Mouse (Mus musculus): Measurements from ENCODE around the gene Agfg1. TPM values are rescaled to one million over a fixed set of nuclear protein-coding genes. Genes with fewer than 3 reads are reported as not detected.
"Not testable (repeated sequence)": the region's sequence is repeated elsewhere in the genome, so short reads cannot be mapped to it uniquely, and the experiment has no call there.

Agfg1 gene
- polyA plus RNA-seq, 1 experiment: 77.5 TPM

GRCm38 (mm10) chr1:82938666-82939065 lies 99.4 kb downstream of the Agfg1 start:
- no peak overlapping the region for H3K27ac ChIP-seq (ENCODE audit: insufficient read depth, low read length)
- TF ChIP-seq POLR2A (IDR thresholded peaks at IDR 0.05; ENCODE audit: low read depth, low read length): no peak
- no peak for TF ChIP-seq CTCF (IDR thresholded peaks at IDR 0.05; ENCODE audit: borderline replicate concordance, insufficient read depth, low read length)
- H3K4me1 ChIP-seq (ENCODE audit: control insufficient read depth, insufficient read depth, low read length): no peaks in the 10 kb centered on the region
- H3K4me3 ChIP-seq (ENCODE audit: insufficient read depth, low read length): no peak overlapping the region

- not testable (repeated sequence) for H3K27ac ChIP-seq (ENCODE audit: insufficient read depth, low read length); H3K4me3 ChIP-seq (ENCODE audit: insufficient read depth, low read length); H3K4me1 ChIP-seq (ENCODE audit: control insufficient read depth, insufficient read depth, low read length)
These were observed 103.2 kb downstream of the Agfg1 start for GRCm38 (mm10) chr1:82942505-82942904.

GRCm38 (mm10) chr1:82943295-82943694 lies 104.0 kb downstream of the Agfg1 start, which contains the start of gene A030003K21Rik:
A030003K21Rik (minus strand) TSS chr1:82943388.
- H3K4me3 ChIP-seq (ENCODE audit: insufficient read depth, low read length); H3K27ac ChIP-seq (ENCODE audit: insufficient read depth, low read length); H3K4me1 ChIP-seq (ENCODE audit: control insufficient read depth, insufficient read depth, low read length): not testable (repeated sequence)

DNA sequence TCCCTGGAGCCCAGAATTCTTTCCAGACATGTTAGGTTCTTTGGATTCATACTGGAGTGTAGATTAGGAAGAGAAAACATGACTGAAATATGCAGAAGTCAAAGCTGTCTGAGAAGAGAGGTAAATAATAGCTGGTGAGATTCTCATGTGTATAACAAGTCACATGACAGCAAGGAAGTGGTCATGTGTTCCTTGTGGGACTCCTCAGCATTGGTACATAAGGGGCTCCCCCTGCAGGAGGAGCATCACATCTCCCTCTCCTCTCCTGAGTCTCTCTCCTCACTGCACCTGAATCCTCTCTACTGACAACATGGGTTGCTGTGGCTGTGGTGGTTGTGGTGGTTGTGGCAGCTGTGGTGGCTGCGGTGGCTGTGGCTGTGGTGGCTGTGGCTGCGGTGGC lies 106.7 kb downstream of the Agfg1 start:
- not testable (repeated sequence) for H3K27ac ChIP-seq (ENCODE audit: insufficient read depth, low read length); H3K4me3 ChIP-seq (ENCODE audit: insufficient read depth, low read length)

DNA sequence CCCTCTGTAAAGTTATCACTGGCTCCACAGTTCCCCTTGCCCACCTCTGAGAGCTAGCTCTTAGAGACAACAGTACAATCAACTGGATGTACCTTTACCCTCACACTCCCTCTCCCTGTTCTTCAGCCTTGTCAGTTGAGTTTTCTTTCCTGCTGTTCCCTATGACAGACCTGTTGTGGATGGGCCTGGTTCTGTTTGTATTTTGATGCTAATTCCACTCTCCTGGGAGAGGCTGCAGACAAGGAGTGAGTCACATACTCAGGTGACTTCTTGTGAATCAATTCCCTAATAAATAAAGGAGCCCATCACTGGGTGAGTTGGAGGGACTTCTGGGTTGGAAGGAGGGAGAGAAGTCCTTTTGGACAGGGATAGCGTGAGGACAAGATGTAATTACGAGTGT lies 109.3 kb downstream of the Agfg1 start:
- TF ChIP-seq CTCF (IDR thresholded peaks at IDR 0.05; ENCODE audit: borderline replicate concordance, insufficient read depth, low read length) (no peak), POLR2A (IDR thresholded peaks at IDR 0.05; ENCODE audit: low read depth, low read length) (no peak)
- Histone ChIP-seq H3K4me1 (ENCODE audit: control insufficient read depth, insufficient read depth, low read length) (no peaks in the 10 kb centered on the region), H3K27ac (ENCODE audit: insufficient read depth, low read length) (no peak overlapping the region), H3K4me3 (ENCODE audit: insufficient read depth, low read length) (no peak overlapping the region)

More for the DNA sequence above, 106.7 kb downstream of the Agfg1 start:
- not testable (repeated sequence) for H3K4me1 ChIP-seq (ENCODE audit: control insufficient read depth, insufficient read depth, low read length)

Other genes with a start within 250 kb of the Agfg1 start
- gene Mff, start 114.6 kb upstream of the Agfg1 start, polyA plus RNA-seq (2011; ENCODE audit: insufficient read length, low read depth, missing spikeins): 131 and 150 TPM in 2 replicates
- not detected in 2 replicates for gene Tm4sf20, start 71.0 kb upstream of the Agfg1 start, polyA plus RNA-seq (2011; ENCODE audit: insufficient read length, low read depth, missing spikeins)
- gene Gm47791, start 68.2 kb upstream of the Agfg1 start, polyA plus RNA-seq (2011; ENCODE audit: insufficient read length, low read depth, missing spikeins): not detected in 2 replicates
- 1.1 TPM in 1 of 2 replicates, not detected in the other for gene A030005L19Rik, start 73.8 kb downstream of the Agfg1 start, polyA plus RNA-seq (2011; ENCODE audit: insufficient read length, low read depth, missing spikeins)
- gene A030014E15Rik, start 85.4 kb downstream of the Agfg1 start, polyA plus RNA-seq (2011; ENCODE audit: insufficient read length, low read depth, missing spikeins): not detected in 2 replicates
- gene Gm6217, start 91.9 kb downstream of the Agfg1 start, polyA plus RNA-seq (2011; ENCODE audit: insufficient read length, low read depth, missing spikeins): not detected in 2 replicates
- not detected in 2 replicates for gene A030003K21Rik, start 103.9 kb downstream of the Agfg1 start, polyA plus RNA-seq (2011; ENCODE audit: insufficient read length, low read depth, missing spikeins)
- not detected in 2 replicates for gene Gm7544, start 116.5 kb downstream of the Agfg1 start, polyA plus RNA-seq (2011; ENCODE audit: insufficient read length, low read depth, missing spikeins)
- gene Gm47955, start 120.8 kb downstream of the Agfg1 start, polyA plus RNA-seq (2011; ENCODE audit: insufficient read length, low read depth, missing spikeins): not detected in 2 replicates
- gene Gm47959, start 161.1 kb downstream of the Agfg1 start, polyA plus RNA-seq (2011; ENCODE audit: insufficient read length, low read depth, missing spikeins): not detected in 2 replicates
- gene Slc19a3, start 199.0 kb downstream of the Agfg1 start, polyA plus RNA-seq (2011; ENCODE audit: insufficient read length, low read depth, missing spikeins): 0.38 and 0.93 TPM in 2 replicates
- gene Krtap28-10, start 203.0 kb downstream of the Agfg1 start, polyA plus RNA-seq (2011; ENCODE audit: insufficient read length, low read depth, missing spikeins): not detected in 2 replicates
- gene Gm47969, start 205.4 kb downstream of the Agfg1 start, polyA plus RNA-seq (2011; ENCODE audit: insufficient read length, low read depth, missing spikeins): not detected in 2 replicates
- not detected in 2 replicates for gene A030005K14Rik, start 219.9 kb downstream of the Agfg1 start, polyA plus RNA-seq (2011; ENCODE audit: insufficient read length, low read depth, missing spikeins)
- not detected in 2 replicates for gene Krtap28-13, start 221.4 kb downstream of the Agfg1 start, polyA plus RNA-seq (2011; ENCODE audit: insufficient read length, low read depth, missing spikeins)